Mouse (Mus musculus) small intestine, adult 2 months (tissue): ENCODE measurements around the gene Akr1c20. TPM values are rescaled to one million over a fixed set of nuclear protein-coding genes. Genes with fewer than 3 reads are reported as not detected.

ENCODE experiments used
- H3K27ac ChIP-seq: fragments of 200-500 bp; 2 replicates; pipeline ENCODE4 v1.5.1; 2012; ENCODE audit warnings: low read depth, low read length, control low read depth, inconsistent platforms; ENCODE audit not compliant: insufficient read depth
- H3K27me3 ChIP-seq: fragments of 200-500 bp; 2 replicates; pipeline ENCODE4 v1.6.1; 2012; ENCODE audit warnings: mild to moderate bottlenecking, moderate library complexity, low read length, inconsistent platforms; ENCODE audit not compliant: control insufficient read depth, insufficient read depth
- H3K36me3 ChIP-seq: fragments of 200-500 bp; 2 replicates; pipeline ENCODE4 v1.6.1; 2012; ENCODE audit warnings: mild to moderate bottlenecking, low read length, control low read depth, inconsistent platforms; ENCODE audit not compliant: control insufficient read depth, insufficient read depth
- H3K4me1 ChIP-seq: fragments of 200-500 bp; 2 replicates; pipeline ENCODE4 v1.6.1; 2012; ENCODE audit warnings: low read length, inconsistent platforms, mixed read lengths; ENCODE audit not compliant: control insufficient read depth, insufficient read depth, insufficient read length
- H3K4me3 ChIP-seq: fragments of 200-500 bp; 2 replicates; pipeline ENCODE4 v1.5.1; 2012; ENCODE audit warnings: low read depth, mild to moderate bottlenecking, control low read depth, inconsistent platforms, low read length, moderate library complexity
- CTCF ChIP-seq: fragments of 200-500 bp; IDR thresholded peaks from 2 replicates; pipeline ENCODE4 v1.5.1; 2012; ENCODE audit warnings: low read depth, mild to moderate bottlenecking, control low read depth, inconsistent platforms, low read length, moderate library complexity, mixed read lengths; ENCODE audit not compliant: insufficient replicate concordance, insufficient read length; ENCODE audit errors: extremely low read depth
- POLR2A ChIP-seq: fragments of 200-500 bp; IDR thresholded peaks from 2 replicates; pipeline ENCODE4 v1.6.1; 2012; ENCODE audit warnings: low read depth, mild to moderate bottlenecking, control low read depth, inconsistent platforms, low read length, moderate library complexity
- WGBS: fragments of 180-500 bp; shearing (Covaris S2); methylation state at CpG from one replicate; pipeline ENCODE4 v1.1.7; 2018; 5-methylcytosine and 5-hydroxymethylcytosine counted together
- polyA plus RNA-seq: library from polyadenylated mRNA; depleted of rRNA; stranded (reverse); fragments of >200 nt; gene quantifications from 2 replicates; pipeline ENCODE4 v1.2.3, GENCODE M21; 2012; rRNA removed

Gene Akr1c20
- polyA plus RNA-seq: not detected in 2 replicates

DNA sequence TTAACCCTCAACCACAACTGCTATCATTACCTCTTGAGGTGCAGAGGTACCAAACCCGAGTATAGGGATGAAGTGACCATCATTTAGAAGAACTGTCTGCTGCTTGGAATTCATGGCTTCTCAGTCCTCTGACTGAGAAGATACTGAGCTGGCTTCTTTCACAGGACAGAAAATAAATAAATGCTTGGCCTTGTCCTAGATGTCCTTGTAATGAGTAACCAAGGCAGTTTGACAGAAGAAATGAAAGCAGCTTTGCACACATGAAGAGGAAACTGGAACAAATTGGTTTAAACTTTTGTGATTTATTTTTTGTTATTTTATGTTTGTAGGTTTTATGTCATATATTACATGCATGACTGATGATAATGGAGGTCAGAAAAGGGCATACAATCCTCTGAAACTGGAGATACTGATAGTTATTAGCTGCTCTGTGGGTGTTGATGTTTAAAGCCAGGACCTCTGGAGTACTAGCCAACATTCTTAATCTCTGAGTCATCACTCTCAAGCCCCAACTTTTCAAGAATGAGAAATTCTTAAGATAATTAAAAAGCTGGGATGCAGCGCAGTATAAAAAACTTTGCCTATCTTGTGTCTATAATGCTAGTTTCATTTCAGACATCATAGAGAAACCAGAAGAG, at the start of gene Akr1c20:
Gene Akr1c20 (minus strand): TSS at position 145 of the 638 bp plus-strand sequence.
- Histone ChIP-seq H3K4me3 (no peak within 1 kb of the TSS), H3K27me3 (no peaks in the 10 kb centered on the region), H3K4me1 (no peaks in the 10 kb centered on the region), H3K36me3 (no peaks in the 10 kb centered on the region), H3K27ac (no peak within 1 kb of the TSS)
- 67% methylated on average over 2 of the region's 2 CpGs for WGBS
- TF ChIP-seq CTCF: no peak
- no peak for TF ChIP-seq POLR2A

DNA sequence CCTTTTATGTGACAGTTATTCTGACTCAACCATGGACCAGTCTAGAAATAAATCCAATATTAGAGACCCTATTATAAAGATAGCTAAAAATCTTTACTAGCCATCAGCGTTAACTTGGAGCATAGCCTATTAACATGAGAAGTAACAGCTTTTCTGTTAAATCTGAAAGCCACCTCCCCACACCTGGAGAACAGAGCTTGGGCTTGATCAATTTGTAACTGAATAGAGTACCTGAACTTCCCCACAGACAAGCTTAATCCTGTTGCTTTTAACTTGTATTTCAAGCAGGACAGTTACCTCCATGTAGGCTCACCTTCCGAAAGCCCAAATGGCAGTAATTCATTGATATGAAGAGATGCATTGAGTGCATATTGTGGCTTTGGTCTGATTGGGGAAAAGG, 42.9 kb upstream of the Akr1c20 start:
- no peak overlapping the region for H3K4me3 ChIP-seq
- H3K36me3 ChIP-seq: no peaks in the 10 kb centered on the region
- no peaks in the 10 kb centered on the region for H3K4me1 ChIP-seq
- no peak overlapping the region for H3K27ac ChIP-seq
- TF ChIP-seq POLR2A (no peak), CTCF (no peak)
- WGBS: 82% methylated on average over 2 of the region's 2 CpGs
- no peaks in the 10 kb centered on the region for H3K27me3 ChIP-seq

DNA sequence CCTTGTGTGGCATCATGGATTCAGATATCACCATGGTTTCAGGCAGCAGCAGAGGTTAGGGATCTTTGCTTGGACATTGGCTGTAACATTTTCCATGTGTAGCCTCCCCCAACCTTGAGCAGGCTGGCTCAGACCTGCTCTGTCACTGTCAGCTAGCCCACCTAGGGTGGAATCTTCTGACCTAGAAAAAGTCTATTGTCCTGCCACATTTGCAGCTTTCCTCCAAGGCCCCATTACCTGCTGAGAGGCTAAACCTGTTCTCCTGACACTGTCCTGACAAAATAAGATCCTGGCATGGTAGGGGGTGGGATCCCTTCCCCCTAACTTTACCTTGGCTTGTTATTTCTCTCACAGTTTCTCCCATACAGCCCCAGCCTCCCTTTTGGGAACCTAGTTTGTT, 37.4 kb upstream of the Akr1c20 start:
- Histone ChIP-seq H3K27me3 (no peaks in the 10 kb centered on the region), H3K36me3 (no peaks in the 10 kb centered on the region), H3K4me3 (no peak overlapping the region), H3K27ac (no peak overlapping the region), H3K4me1 (no peaks in the 10 kb centered on the region)
- TF ChIP-seq POLR2A (no peak), CTCF (no peak)

DNA sequence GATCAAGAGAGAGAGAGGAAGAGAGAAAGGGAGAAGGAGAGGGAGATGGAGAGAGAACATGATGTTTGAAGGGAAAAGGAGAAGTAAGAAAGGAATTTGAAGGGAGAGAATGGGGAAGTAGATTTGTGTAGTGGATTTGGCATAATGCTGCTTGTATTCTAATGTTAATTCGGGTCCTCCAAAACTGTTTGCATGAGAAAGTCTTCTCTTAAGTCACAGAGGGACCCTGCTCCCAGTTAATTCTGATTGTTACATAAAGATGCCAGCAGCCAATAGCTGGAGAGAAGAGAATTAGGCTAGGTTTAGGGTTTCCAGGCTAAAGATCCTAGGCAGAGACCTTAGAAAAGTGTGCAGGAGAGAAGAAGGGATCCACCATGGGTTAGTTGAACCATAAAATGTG, 36.0 kb upstream of the Akr1c20 start:
- TF ChIP-seq CTCF (no peak), POLR2A (no peak)
- Histone ChIP-seq H3K27me3 (no peaks in the 10 kb centered on the region), H3K4me3 (no peak overlapping the region), H3K4me1 (no peaks in the 10 kb centered on the region), H3K27ac (no peak overlapping the region), H3K36me3 (no peaks in the 10 kb centered on the region)
- 68% methylated on average over 1 of the region's 1 CpGs for WGBS

DNA sequence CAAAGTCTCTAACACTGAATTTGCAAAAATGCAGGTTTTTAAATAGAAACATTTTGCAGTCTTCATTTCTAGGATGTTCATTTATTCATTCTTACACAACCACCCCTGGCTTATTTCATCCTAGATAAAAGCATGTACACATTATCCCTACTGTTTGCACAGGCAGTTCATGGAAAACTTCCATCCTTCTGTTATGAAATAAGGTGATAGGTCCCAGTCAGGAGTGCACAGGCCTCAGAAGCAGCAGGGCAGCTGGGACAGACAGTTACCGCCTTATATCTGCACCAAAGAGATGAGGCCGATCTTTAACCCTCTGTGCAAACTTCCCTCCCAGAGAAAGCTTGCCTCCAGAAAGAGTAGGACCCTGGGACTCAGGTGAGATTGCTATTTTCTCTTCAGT, 8.3 kb downstream of the Akr1c20 start:
- Histone ChIP-seq H3K27ac (no peak overlapping the region), H3K36me3 (no peaks in the 10 kb centered on the region), H3K4me3 (no peak overlapping the region), H3K27me3 (no peaks in the 10 kb centered on the region), H3K4me1 (no peaks in the 10 kb centered on the region)
- WGBS: 77% methylated on average over 2 of the region's 2 CpGs
- TF ChIP-seq POLR2A: no peak
- TF ChIP-seq CTCF: no peak

DNA sequence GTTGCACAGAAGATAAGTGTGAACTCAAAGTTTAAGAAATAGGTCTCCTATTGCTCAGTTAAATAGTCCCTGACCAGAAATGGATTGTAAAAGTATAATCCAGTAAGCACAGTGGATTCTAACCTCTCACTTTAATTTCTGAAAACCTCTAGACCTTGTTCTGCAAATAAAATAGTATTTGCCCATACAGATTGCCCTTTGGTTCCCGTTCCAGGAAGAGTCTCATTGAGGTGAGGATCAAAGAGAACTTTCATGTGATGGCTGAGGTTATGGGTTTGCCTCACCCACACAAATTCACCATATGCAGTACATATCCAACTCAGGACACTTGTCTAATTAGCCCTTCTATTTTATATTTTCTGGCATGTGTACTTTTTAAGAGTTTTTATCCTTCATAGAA, 55.2 kb downstream of the Akr1c20 start:
- TF ChIP-seq CTCF: no peak
- TF ChIP-seq POLR2A: no peak
- Histone ChIP-seq H3K4me1 (no peaks in the 10 kb centered on the region), H3K27me3 (no peaks in the 10 kb centered on the region), H3K4me3 (no peak overlapping the region), H3K36me3 (no peaks in the 10 kb centered on the region), H3K27ac (no peak overlapping the region)
- 30% methylated on average over 1 of the region's 1 CpGs for WGBS

DNA sequence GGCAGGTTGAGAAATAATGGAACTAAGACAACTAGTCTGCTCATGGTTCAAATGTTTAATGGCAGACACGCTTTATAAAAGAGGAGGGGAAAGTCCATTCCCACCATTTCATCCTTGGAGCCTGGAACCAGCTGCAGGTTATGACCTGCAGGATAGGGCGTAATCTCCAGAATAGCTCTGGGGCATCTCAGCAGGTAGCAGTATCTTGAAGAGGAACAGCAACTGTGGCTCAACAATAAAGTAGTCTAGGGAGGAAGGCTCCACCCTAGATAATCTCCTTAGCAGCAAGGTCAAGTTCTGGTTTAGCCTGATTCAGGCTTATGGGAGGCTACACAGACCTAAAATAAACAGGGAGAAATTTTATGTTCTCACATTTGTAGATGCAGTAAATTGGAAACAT, 57.5 kb downstream of the Akr1c20 start:
- no peak overlapping the region for H3K4me3 ChIP-seq
- WGBS: 93% methylated on average over 2 of the region's 2 CpGs
- H3K27me3 ChIP-seq: no peaks in the 10 kb centered on the region

More for the DNA sequence above, 57.5 kb downstream of the Akr1c20 start:
- Histone ChIP-seq H3K27ac (no peak overlapping the region), H3K4me1 (no peaks in the 10 kb centered on the region), H3K36me3 (no peaks in the 10 kb centered on the region)
- TF ChIP-seq CTCF (no peak), POLR2A (no peak)

Other genes with a start within 250 kb of the Akr1c20 start
- gene Akr1c12, start 243.9 kb downstream of the Akr1c20 start, polyA plus RNA-seq: 6.0 and 13.0 TPM in 2 replicates
- gene Akr1c6, start 89.0 kb downstream of the Akr1c20 start, polyA plus RNA-seq: not detected in 2 replicates
- gene Akr1c21, start 50.7 kb upstream of the Akr1c20 start, polyA plus RNA-seq: not detected in 2 replicates
- 0.56 and 0.67 TPM in 2 replicates for gene Akr1e1, start 85.8 kb upstream of the Akr1c20 start, polyA plus RNA-seq